Mouse (Mus musculus): ENCODE results near the gene Pitpnm2. TPM values are rescaled to one million over a fixed set of nuclear protein-coding genes. Genes with fewer than 3 reads are reported as not detected.

Gene Pitpnm2
- polyA plus RNA-seq, 1 experiment from 2014 or later = 4.0 TPM

DNA sequence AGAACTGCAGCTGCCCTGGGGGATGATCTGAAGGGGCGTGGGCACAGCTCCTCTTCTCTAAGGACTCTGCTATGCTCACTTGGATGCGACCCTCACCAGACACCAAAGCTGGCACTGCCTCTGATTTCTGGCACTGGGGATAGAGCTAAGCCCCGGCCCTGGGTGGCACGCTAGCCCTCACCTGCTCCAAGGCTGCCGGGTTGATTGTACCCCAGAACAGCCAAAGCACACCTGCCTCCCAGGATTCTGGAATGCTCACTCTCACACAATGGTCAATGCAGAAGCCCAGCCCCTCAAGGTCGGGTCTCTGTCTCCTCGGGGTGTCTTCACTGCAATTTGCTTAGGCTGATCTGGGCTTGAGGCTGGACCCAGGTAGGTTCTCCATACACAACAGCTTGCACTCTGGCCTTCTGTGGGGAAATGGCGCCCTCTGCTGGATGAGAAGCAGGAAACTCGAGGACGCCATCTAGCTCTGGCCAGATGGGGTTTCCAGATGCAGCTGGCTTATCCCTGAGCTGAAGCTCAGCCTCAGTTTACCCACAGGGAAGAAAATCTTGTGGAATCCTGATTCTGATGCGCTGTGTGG is 164.9 kb downstream of the Pitpnm2 start:
- H3K4me1 ChIP-seq = 0 out of 2 replicates have a peak, but pooled peaks cover 9% of the 10 kb centered on the region
- peak; percentile 86 for DNase-seq (ENCODE audit: low spot score)
- H3K27ac ChIP-seq (replicated peaks) = no peak overlapping the region
- no peaks in the 10 kb centered on the region for H3K9me3 ChIP-seq
- H3K27me3 ChIP-seq (replicated peaks; ENCODE audit: low read depth, poor library complexity, severe bottlenecking) = no peaks in the 10 kb centered on the region
- H3K36me3 ChIP-seq (replicated peaks) = no peaks in the 10 kb centered on the region
- 41% methylated on average over 11 of the region's 11 CpGs for WGBS
- no peak overlapping the region for H3K4me3 ChIP-seq

DNA sequence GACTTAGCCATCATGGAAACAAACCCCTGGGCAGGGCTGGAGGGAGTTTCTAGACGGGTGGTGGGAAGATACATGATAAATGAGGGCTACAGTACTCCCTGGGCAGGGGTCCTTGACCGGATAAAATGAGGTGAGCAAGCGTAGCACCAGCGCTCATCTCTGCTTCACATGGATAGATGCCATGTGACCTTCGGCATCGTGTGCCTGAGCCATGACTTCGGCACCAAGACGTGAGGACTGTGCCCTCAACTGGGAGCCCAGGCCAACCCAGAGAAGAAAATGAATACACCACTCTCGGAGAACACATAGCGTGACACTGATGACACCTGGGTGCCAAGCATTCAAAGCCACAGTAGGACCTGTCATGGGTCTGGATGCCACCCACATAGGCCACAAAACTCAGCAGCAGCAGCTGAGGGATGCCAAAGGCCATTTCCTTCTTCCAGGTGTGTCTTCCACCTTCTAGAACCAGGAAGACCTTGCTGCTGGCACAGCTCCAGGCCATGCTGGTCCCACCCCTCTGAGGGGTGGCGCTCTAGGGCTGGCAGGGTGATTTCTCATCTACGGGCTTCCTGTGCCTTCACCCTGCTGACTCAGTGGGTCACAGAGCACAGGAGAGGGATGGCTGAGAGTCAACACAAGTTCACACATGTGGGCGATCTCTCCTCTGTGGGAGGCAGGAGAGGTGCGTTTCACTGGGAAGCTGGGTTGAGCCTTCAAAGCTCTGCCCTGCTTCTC is 165.5 kb downstream of the Pitpnm2 start:
- H3K4me1 ChIP-seq = peaks cover 12% of the 10 kb centered on the region
- DNase-seq (ENCODE audit: low spot score) = no peak
- no peaks in the 10 kb centered on the region for H3K36me3 ChIP-seq (replicated peaks)
- H3K27ac ChIP-seq (replicated peaks) = no peak overlapping the region
- no peak overlapping the region for H3K4me3 ChIP-seq
- no peaks in the 10 kb centered on the region for H3K27me3 ChIP-seq (replicated peaks; ENCODE audit: low read depth, poor library complexity, severe bottlenecking)
- 88% methylated on average over 14 of the region's 14 CpGs for WGBS
- no peaks in the 10 kb centered on the region for H3K9me3 ChIP-seq

DNA sequence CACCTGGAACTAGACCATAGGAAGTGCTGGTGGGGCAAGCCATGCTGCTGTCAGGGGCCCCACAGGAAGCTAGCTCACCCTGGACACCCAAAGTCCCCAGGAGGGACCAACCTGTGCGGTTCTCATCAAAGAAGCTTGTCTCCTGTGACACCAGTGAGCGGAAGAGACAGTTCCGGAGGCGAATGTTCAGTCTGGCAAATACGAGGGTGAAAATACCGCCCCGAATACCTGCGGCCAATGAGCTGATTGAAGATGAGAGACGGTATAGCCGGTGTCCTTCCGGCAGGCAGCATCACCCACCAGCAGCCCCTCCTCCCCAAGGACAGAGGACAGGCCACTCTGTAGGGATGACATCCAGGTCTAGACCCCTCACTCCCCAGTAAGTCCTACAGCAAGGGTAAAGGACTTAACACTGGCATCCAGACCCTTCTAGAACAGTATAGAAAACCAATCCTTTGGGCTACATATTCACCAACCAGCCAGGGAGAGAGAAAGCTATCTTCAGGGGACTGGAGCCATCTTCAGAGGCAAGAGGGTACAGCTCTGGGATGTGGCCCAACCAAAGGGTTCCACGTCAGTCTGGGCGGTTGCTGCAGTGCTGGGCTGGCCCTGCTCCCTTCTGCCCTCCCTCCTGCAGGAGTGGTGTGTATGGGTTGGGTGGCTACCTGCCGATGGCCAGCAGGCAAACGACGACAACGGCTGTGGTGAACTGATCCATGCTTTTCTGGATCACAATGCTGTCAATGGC is 166.4 kb downstream of the Pitpnm2 start:
- Histone ChIP-seq H3K27ac (replicated peaks) (no peak overlapping the region), H3K36me3 (replicated peaks) (no peaks in the 10 kb centered on the region), H3K9me3 (no peaks in the 10 kb centered on the region), H3K4me1 (peaks cover 20% of the 10 kb centered on the region), H3K4me3 (no peak overlapping the region), H3K27me3 (replicated peaks; ENCODE audit: low read depth, poor library complexity, severe bottlenecking) (no peaks in the 10 kb centered on the region)
- WGBS = 91% methylated on average over 17 of the region's 17 CpGs
- no peak for DNase-seq (ENCODE audit: low spot score)

DNA sequence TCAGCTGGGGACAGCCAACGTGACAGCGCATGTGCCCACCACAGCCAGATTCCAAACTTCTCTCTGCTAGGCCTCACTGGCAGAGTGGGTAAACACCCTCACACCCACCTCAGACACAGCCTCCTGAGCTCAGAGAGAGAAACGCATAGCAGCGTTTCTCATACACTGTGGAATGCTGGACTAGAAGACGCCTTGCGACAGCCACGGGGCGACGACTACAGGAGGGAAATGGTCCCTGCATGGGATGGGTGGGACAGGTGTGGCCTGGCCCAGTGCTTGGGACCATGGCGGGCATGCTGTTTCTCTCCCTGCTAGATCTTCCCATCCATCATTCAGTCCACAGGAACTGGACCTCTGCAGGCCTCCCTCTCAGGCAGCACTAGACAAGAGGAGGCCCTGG is 167.1 kb downstream of the Pitpnm2 start:
- Histone ChIP-seq H3K27me3 (replicated peaks; ENCODE audit: low read depth, poor library complexity, severe bottlenecking) (no peaks in the 10 kb centered on the region), H3K9me3 (no peaks in the 10 kb centered on the region), H3K4me1 (peaks cover 27% of the 10 kb centered on the region), H3K4me3 (no peak overlapping the region), H3K36me3 (replicated peaks) (no peaks in the 10 kb centered on the region), H3K27ac (replicated peaks) (no peak overlapping the region)
- 85% methylated on average over 10 of the region's 10 CpGs for WGBS
- no peak for DNase-seq (ENCODE audit: low spot score)

DNA sequence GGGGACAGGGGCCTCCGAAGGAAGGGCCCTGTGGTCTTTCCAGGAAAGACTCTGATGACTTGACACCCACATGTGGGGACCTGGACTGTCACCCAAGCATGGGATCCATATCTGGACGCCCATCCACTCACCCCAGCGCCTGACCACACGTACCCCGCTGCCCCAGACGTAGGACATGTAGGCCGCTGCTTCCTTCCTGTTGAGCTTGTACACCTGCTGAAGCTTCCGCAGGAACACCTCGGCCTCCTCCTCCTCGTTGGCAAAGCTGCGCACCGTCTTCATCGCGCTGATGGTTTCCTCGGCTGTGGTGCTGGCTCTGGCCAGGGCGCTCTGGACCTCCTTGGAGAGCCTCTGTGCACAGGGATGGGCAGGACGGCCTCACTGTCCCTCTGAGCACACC is 169.7 kb downstream of the Pitpnm2 start:
- Histone ChIP-seq H3K9me3 (no peaks in the 10 kb centered on the region), H3K4me3 (no peak overlapping the region), H3K36me3 (replicated peaks) (no peaks in the 10 kb centered on the region), H3K4me1 (peaks cover 45% of the 10 kb centered on the region), H3K27ac (replicated peaks) (0 out of 2 replicates have a peak overlapping the region, but pooled peaks have one; percentile 7), H3K27me3 (replicated peaks; ENCODE audit: low read depth, poor library complexity, severe bottlenecking) (no peaks in the 10 kb centered on the region)
- DNase-seq (ENCODE audit: low spot score) = no peak
- WGBS = 93% methylated on average over 17 of the region's 17 CpGs

DNA sequence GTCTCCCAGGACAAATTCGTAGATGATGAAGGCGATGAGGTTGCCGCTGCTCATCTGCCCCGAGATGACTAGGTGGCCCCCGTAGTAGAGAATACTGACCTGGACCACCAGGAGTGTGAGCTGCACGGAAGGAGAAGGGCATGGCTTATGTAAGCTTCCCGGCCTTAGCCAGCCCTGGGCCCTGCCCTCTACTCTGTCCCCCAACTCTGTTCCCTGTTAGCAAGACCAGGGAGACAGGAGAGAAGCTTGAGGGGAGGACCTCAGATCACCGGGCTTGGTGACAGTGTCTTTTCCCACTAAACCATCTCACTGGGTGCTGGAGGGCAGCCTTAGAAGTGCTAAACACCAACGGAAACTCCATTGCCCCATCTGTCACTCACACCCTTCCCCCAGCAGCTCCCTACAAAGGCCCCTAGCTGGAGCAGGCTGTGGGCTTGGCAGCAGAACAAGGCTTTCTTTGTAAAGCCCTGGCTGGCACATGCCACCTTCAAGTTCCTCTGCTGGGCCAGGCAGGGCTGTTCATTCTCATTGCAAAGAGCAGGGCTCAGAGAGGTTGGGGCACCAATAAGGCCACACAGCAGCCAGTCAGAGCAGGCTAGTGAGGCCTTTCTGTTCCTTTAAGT is 170.7 kb downstream of the Pitpnm2 start:
- DNase-seq (ENCODE audit: low spot score) = no peak
- H3K27me3 ChIP-seq (replicated peaks; ENCODE audit: low read depth, poor library complexity, severe bottlenecking) = no peaks in the 10 kb centered on the region
- H3K4me3 ChIP-seq = no peak overlapping the region
- peaks cover 48% of the 10 kb centered on the region for H3K4me1 ChIP-seq
- no peaks in the 10 kb centered on the region for H3K9me3 ChIP-seq
- whole genome bisulfite sequencing = 63% methylated on average over 9 of the region's 9 CpGs
- no peaks in the 10 kb centered on the region for H3K36me3 ChIP-seq (replicated peaks)
- H3K27ac ChIP-seq (replicated peaks) = peak overlapping the region; percentile 41

DNA sequence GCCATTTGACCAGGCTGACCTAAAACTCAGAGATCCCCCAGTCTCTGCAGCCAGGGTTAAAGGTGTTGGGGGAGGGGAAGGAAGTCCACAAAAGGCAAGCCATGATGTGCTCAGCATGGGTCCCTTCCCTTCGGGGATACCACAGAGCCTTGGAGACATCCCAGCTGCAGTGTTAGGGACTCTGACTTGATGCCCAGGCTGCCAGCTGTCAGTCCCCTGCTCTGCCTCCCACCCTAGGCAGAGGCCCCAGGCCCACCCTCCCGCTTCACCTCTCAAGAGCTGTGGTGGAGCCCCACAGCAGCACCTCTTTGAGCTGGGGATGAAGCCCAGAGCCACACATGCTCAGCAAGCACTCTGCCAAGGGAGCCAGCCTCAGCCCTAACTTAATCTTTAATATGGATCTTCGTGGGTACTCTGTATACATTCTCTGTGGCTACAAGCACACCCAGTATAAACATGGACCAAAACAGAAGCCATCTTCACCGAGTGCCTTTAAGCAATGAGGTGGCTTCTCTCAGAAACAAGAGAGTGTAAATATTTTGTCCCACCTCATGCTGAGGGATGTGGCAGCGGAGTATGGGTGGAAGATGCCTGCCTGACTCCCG is 171.6 kb downstream of the Pitpnm2 start:
- DNase-seq (ENCODE audit: low spot score) = no peak
- Histone ChIP-seq H3K27ac (replicated peaks) (no peak overlapping the region), H3K9me3 (no peaks in the 10 kb centered on the region), H3K27me3 (replicated peaks; ENCODE audit: low read depth, poor library complexity, severe bottlenecking) (no peaks in the 10 kb centered on the region), H3K4me1 (peaks cover 58% of the 10 kb centered on the region), H3K36me3 (replicated peaks) (no peaks in the 10 kb centered on the region), H3K4me3 (no peak overlapping the region)
- WGBS = 68% methylated on average over 6 of the region's 6 CpGs

DNA sequence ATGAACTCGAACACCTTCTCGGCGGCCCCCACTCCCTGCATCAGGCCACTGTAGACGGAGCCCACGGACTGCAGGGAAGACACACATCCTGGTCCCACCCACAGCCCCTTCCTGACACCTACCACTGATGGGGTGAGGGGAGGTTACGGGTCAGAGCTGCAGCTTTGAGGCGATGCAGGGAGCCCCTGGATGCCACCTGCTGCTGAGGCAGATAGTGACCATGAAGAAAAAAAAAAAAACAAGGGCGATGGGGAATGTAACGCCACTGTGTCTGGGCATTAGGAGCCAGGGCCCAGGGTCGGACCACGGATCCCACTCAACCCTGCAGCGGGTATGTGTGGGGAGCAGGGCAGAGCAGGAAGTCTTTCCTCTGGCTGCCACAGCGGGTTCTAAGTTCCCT is 172.3 kb downstream of the Pitpnm2 start:
- Histone ChIP-seq H3K36me3 (replicated peaks) (no peaks in the 10 kb centered on the region), H3K27me3 (replicated peaks; ENCODE audit: low read depth, poor library complexity, severe bottlenecking) (no peaks in the 10 kb centered on the region), H3K27ac (replicated peaks) (no peak overlapping the region; the same call in 1 of the 2 replicates), H3K9me3 (no peaks in the 10 kb centered on the region), H3K4me1 (peaks cover 58% of the 10 kb centered on the region), H3K4me3 (no peak overlapping the region)
- WGBS = 80% methylated on average over 13 of the region's 13 CpGs
- no peak for DNase-seq (ENCODE audit: low spot score)

DNA sequence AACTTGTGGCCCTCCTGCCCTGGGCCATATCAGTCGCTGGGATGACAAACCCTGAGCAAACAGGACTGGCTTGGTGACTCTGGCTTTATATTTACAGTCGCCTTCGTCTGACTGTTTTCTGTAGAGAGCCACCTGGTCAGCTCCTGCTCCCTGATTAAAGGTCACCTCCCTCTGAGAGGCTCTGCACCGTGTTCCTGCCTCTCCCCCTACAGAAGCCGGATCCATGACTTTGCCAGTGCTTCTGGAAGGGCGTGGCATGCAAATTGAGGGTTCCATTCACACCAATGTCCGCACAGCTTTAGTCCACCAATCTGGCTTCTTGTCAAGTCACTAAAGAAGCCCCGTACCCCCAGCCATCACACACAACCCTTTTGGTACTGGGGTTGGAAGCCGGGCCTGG is 173.0 kb downstream of the Pitpnm2 start:
- no peak overlapping the region; the same call in 1 of the 2 replicates for H3K27ac ChIP-seq (replicated peaks)
- H3K4me1 ChIP-seq = peaks cover 64% of the 10 kb centered on the region
- no peak for DNase-seq (ENCODE audit: low spot score)
- WGBS = 55% methylated on average over 9 of the region's 9 CpGs
- no peaks in the 10 kb centered on the region for H3K36me3 ChIP-seq (replicated peaks)
- H3K4me3 ChIP-seq = no peak overlapping the region
- no peaks in the 10 kb centered on the region for H3K9me3 ChIP-seq
- H3K27me3 ChIP-seq (replicated peaks; ENCODE audit: low read depth, poor library complexity, severe bottlenecking) = no peaks in the 10 kb centered on the region

DNA sequence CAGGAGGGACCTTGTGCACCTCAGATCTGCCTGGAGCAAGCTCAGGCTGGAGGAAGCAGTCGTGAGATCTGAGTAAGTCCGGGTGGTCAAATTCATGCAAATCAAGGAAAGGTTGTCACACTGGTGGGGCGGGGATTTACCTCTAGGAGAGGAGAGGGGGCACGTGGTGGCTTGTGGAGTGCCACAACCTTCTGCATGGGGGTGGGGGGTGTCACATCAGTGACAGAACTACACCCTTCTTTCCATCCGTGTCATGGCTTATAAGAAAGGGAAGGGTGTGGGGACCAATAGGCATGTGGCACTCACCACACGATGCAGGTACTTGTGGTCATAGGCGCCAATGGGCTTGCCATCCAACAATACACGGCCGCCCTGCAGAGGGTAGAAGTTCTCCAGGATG is 173.8 kb downstream of the Pitpnm2 start:
- no peaks in the 10 kb centered on the region for H3K36me3 ChIP-seq (replicated peaks)
- DNase-seq (ENCODE audit: low spot score) = no peak
- peaks cover 68% of the 10 kb centered on the region for H3K4me1 ChIP-seq
- H3K9me3 ChIP-seq = no peaks in the 10 kb centered on the region
- no peaks in the 10 kb centered on the region for H3K27me3 ChIP-seq (replicated peaks; ENCODE audit: low read depth, poor library complexity, severe bottlenecking)
- 67% methylated on average over 9 of the region's 9 CpGs for whole genome bisulfite sequencing
- H3K4me3 ChIP-seq = no peak overlapping the region
- H3K27ac ChIP-seq (replicated peaks) = no peak overlapping the region

DNA sequence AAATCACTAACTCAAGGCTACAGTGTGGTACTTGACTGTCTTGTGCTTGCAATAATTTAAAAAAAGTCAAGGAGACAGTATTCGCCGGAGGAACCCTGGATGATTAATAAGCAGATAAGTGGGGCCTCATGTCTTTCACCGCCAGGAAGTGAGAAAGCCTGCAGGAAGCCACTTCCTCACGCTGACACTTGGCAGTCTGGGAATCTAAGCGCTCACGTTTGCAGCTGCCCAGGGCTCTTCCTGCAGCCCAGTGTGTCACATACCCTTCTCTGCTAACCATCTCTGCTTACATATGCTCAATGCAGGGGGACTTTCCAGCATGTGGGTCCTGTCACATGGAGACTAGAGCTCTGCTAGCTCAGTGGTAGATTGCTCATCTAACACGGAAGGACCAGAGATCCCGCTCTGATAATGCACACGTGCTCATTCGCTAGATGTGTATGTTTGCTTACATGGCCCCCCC is 174.7 kb downstream of the Pitpnm2 start:
- Histone ChIP-seq H3K4me1 (peaks cover 64% of the 10 kb centered on the region), H3K27me3 (replicated peaks; ENCODE audit: low read depth, poor library complexity, severe bottlenecking) (no peaks in the 10 kb centered on the region), H3K27ac (replicated peaks) (0 out of 2 replicates have a peak overlapping the region, but pooled peaks have one; percentile 68), H3K4me3 (no peak overlapping the region), H3K9me3 (no peaks in the 10 kb centered on the region), H3K36me3 (replicated peaks) (no peaks in the 10 kb centered on the region)
- DNase-seq (ENCODE audit: low spot score) = no peak
- 64% methylated on average over 10 of the region's 10 CpGs for WGBS

DNA sequence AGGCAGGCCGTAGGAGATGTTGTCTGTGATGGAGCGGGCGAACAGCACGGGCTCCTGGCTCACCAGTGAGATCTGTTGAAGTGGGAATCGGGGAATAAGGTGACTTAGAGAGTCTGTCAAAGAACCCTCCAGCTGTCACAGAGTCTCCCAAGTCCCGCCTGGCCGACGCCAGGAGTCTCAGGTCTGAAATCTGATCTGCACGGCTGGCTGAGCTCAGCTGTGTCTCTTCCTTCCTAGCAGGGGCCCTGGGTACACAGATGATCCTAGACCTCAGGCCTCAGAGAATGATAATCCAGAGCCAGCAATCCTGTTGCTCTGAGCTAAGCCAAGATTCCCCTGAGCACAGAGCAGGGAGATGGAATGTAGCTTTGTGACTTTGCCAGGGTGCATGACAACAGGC is 175.9 kb downstream of the Pitpnm2 start:
- Histone ChIP-seq H3K9me3 (no peaks in the 10 kb centered on the region), H3K4me1 (peaks cover 57% of the 10 kb centered on the region), H3K36me3 (replicated peaks) (no peaks in the 10 kb centered on the region), H3K4me3 (no peak overlapping the region), H3K27ac (replicated peaks) (peak overlapping the region; percentile 51; the same call in 1 of the 2 replicates), H3K27me3 (replicated peaks; ENCODE audit: low read depth, poor library complexity, severe bottlenecking) (no peaks in the 10 kb centered on the region)
- WGBS = 41% methylated on average over 9 of the region's 9 CpGs
- DNase-seq (ENCODE audit: low spot score) = peak; percentile 60

Measured in embryonic facial prominence, embryonic 10.5 days (tissue).